Mouse (Mus musculus) heart, postnatal 0 days (tissue): ENCODE data around the gene Ropn1l.

Source experiments
- CTCF ChIP-seq: IDR thresholded peaks from 2 replicates; pipeline ENCODE4 v1.5.1; 2016; ENCODE audit warnings: antibody characterized with exemption, control low read depth, low read depth
- EP300 ChIP-seq: IDR thresholded peaks from 2 replicates; pipeline ENCODE4 v1.6.1; 2016; ENCODE audit warnings: antibody characterized with exemption, low read depth

- TF ChIP-seq CTCF (no peak), EP300 (no peak)
These were observed 38.4 kb downstream of the Ropn1l start for GRCm38 (mm10) chr15:31415181-31415580.
